Mouse (Mus musculus): ENCODE measurements around the gene Trim67.

Trim67 gene

DNA sequence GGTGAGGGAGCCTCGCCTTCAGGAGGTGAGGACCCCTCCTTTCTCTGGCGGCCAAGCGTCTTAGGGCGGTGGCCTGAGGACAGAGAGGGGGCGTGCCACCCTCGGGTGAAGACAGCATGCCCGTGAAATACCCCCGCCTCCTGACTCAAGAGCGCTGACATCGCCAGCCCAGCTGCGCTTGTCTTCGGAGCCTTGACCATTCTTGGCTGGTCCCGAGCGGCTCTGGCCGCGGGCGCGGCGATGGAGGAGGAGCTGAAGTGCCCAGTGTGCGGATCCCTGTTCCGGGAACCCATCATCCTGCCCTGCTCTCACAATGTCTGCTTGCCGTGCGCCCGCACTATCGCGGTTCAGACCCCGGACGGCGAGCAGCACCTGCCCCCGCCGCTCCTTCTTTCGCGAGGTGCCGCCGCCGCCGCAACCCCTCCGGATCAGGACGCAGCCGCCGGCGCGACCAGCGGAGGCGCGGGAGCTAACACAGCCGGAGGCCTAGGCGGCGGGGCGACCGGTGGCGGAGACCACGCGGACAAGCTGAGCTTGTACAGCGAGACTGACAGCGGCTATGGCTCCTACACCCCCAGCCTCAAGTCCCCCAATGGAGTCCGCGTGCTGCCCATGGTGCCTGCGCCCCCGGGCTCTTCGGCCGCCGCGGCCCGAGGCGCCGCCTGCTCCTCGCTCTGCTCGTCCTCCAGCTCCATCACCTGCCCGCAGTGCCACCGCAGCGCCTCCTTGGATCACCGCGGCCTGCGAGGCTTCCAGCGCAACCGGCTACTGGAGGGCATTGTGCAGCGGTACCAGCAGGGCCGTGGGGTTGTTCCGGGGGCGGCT lies 981 bp downstream of the Trim67 start:
- in situ Hi-C loops (cut with MseI, MboI) = no loop called here

GRCm38 (mm10) chr8:124794486-124794780 lies 1.5 kb downstream of the Trim67 start:
- in situ Hi-C loops (cut with MseI, MboI) = no loop called here

GRCm38 (mm10) chr8:124795781-124796488 lies 3.0 kb downstream of the Trim67 start:
- in situ Hi-C loops (cut with MseI, MboI) = no loop called here

GRCm38 (mm10) chr8:124800542-124800941 lies 7.7 kb downstream of the Trim67 start:
- in situ Hi-C loops (cut with MseI, MboI) = no loop called here

DNA sequence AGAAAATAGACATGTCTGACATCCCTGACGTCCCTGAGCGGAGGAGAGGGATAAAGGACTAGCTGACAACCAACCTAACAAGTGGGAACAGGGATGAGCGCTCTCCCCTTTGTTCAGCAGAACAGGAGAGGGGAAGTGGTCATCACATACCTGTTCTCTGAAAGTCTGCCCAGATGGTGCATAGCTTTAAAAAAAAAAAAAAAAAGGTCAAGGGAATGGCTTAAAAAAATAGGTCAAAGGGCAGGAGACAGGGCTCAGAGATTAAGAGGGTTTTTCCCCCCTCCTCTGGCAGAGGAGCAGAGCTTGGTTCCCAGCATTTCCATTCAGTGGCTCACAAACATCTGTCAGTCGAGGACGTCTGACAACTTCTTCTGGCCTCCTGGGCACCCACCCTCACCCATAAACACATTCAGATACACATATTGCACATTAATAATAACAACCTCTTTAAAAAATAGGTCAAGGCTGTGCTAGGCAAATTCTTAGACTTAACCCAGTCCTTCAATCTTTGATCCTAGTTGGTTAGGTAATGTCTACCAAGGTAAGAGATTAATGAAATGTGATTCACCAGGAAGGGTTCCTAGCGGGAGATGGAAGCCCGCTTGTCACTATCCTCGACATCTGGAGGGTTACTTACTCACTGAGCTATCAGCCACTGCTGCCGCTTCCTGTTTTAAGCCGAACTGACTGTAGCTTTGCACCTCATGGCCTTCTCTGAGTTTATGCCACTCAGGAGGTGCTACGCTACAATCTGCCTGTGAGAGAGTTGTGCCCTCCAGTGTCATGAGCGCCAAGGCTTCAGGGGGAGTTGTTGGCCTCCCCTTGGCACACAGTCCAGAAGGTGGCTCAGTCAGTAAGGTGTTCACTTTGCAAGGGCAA lies 11.2 kb downstream of the Trim67 start:
- in situ Hi-C loops (cut with MseI, MboI) = no loop called here

GRCm38 (mm10) chr8:124805990-124806389 lies 13.1 kb downstream of the Trim67 start:
- in situ Hi-C loops (cut with MseI, MboI) = no loop called here

DNA sequence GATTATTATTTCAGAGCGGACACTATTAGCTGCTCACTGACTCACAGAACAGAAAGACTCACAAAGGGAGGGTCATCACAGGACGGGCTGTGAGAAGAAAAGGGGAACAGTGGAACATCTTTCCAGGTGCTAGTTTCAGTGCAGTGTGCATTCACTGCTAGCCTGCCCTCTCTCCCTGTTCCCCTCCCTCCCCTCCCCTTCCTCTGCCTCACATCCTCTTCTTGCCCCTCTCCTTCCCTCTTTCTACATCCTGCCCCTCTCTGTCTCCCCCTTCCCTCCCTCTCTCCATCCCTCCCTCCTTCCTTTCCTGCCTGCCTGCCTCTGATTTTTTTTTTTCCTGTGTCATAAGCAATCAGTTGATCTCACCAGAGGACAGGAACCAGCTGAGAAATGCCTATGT lies 16.5 kb downstream of the Trim67 start:
- in situ Hi-C loops (cut with MseI, MboI) = no loop called here

DNA sequence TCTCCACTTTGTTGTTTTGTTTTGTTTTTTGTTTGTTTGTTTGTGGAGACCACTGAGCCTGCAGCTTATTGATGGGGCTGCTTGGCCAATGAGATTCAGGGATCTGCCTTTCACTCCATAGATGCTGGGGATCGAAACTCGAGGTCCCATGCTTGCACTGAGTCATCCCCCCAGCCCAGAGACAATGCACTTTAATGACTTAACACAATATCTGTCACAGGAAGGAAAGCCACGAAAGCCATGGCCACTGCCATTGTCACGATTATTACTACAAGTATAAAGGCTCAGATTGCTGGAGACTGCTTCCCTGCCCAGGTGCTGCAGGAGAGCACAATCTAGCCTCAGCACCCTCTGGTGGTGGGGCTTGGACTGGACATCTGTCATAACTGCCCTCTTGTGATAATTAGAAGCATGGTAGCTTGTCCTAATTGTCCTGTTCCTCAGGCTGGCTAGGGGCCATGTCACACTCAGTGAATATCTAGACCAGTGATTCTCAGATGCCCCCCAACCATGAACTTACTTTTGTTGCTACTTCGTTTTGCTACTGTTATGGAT lies 17.2 kb downstream of the Trim67 start:
- in situ Hi-C loops (cut with MseI, MboI) = no loop called here

- in situ Hi-C loops (cut with MseI, MboI) = no loop called here
Measured at GRCm38 (mm10) chr8:124810689-124811394, 17.9 kb downstream of the Trim67 start.

DNA sequence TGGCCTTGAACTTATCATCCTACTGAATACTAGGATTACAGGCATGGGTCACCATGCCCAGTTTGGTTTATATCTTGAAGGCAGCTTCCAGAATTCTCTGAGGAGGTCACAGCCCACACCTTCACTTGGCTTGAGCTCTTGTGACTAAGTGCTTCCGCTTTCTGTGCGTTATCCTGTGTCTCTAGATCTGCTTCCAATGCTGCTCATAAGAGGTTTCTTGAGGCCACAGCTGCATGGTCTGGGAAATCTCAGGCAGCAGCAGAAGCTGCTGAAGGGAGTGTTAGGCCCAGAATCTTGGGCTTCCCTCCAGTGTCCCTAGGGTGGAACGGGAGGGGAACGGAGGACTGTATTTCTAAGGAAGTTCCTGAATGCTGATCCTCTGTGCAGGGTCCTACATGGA lies 20.4 kb downstream of the Trim67 start:
- in situ Hi-C loops (cut with MseI, MboI) = no loop called here

DNA sequence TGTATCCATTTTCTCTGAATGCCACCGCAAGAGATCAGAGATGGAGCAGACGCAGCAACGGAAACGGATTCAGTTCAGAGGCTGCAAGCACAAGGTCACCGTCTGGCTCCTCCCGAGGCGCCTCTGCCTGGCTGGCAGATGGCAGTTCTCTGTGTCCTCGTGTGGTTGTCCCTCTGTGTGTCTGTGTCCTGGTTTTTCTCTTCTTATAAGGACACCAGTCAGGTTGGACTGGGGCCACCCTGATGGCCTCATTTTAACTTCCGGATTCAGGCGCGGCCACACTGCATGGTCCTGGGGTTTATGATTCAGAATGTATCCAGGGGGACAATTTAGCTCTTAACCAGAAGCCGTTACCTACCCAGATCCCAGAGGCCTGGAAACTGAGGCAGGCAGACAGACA lies 23.0 kb downstream of the Trim67 start:
- in situ Hi-C loops (cut with MseI, MboI) = no loop called here

DNA sequence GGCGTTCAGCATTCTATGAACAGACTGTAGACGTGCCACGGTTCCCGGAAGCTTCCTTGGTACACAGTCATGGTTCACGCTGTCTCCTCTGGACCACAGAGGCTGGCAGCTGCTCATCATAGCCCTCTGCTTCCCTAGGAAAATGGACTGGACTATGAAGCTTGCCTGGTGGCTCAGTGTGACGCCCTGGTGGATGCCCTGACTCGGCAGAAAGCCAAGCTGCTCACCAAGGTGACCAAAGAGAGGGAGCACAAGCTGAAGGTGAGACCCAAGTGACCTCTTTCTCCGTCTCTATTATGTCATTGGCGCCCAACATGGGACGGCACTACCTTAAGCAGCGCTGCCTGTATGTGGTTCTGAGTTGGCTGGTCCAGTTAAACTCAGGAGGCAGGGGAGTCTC lies 24.0 kb downstream of the Trim67 start:
- in situ Hi-C loops (cut with MseI, MboI) = no loop called here

- in situ Hi-C loops (cut with MseI, MboI) = no loop called here
Measured at GRCm38 (mm10) chr8:124817361-124817760, 24.5 kb downstream of the Trim67 start.

GRCm38 (mm10) chr8:124819612-124820115 lies 26.8 kb downstream of the Trim67 start:
- in situ Hi-C loops (cut with MseI, MboI) = no loop called here

- in situ Hi-C loops (cut with MseI, MboI) = no loop called here
Measured at GRCm38 (mm10) chr8:124820125-124820524, 27.2 kb downstream of the Trim67 start.

DNA sequence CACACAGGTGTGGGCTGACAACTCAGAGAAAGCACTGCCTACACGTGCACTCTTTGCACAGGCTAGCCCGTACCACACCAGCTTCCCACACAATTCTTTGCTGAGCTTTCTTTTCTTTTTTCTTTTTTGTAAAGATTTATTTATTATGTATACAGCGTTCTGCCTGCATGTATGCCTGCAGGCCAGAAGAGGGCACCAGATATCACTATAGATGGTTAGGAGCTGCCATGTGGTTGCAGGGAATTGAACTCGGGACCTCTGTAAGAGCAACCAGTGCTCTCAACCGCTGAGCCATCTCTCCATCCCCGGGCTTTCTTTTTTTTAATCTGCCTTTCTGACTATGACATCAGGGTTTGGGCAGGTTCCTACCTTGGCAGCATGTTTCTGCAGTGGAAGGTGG lies 30.6 kb downstream of the Trim67 start:
- in situ Hi-C loops (cut with MseI, MboI) = no loop called here

DNA sequence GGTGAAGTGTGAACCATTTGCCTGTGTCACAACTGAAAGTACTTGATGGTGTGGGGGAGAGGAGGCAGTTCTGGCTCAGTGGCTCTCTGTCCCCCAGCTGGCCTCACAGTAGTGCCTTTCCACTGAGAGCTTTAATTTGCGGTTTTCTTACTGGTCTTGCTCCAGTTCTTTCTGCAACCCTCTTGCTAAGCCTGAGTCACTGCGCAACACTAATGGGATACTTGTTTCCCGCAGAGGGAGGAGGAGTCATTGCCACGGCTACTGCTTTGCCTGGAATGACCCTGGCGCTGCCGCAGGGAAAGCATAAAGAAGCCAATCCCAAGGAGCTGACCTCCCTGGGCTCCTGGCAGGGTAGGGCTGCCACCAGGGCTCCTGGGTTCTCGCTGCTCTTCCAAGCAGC lies 33.8 kb downstream of the Trim67 start:
- in situ Hi-C loops (cut with MseI, MboI) = no loop called here

- in situ Hi-C loops (cut with MseI, MboI) = no loop called here
Measured at GRCm38 (mm10) chr8:124827387-124827786, 34.5 kb downstream of the Trim67 start.

- in situ Hi-C loops (cut with MseI, MboI) = no loop called here
Measured at GRCm38 (mm10) chr8:124828561-124829240, 35.8 kb downstream of the Trim67 start.

DNA sequence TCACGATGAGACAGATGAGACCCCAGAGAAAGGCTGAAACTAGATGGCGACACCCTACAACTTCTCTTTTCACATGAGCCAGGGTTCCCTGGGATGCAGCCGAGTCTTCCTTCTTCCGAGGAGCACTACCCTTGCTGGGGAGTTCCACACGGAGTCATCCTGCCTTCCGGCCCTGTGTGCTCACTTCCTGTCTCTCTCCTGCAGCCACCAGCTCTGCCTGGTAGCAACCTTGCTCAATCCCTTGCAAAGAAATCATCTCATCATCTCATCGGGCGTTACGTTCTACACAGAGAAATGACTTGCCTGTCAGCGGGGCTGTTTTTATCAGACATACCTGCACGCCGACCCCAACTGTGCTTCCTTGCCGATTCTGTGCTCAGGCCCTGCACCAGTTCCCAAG lies 37.2 kb downstream of the Trim67 start:
- in situ Hi-C loops (cut with MseI, MboI) = no loop called here

- in situ Hi-C loops (cut with MseI, MboI) = no loop called here
Measured at GRCm38 (mm10) chr8:124831531-124831930, 38.6 kb downstream of the Trim67 start.

All from mouse trophoblast stem cell (cell line).